Mouse (Mus musculus) heart, adult 2 months (tissue): ENCODE results near the gene Tuba4a. TPM values are rescaled to one million over a fixed set of nuclear protein-coding genes. Genes with fewer than 3 reads are reported as not detected.
A peak's percentile ranks its signal among the peaks of the same experiment; 100 is the strongest.

Experiments
- DNase-seq, 2 experiments: peaks; one replicate each; pipeline ENCODE4 v3.0.0; 2021
- H3K27ac ChIP-seq: fragments of 200-600 bp; 2 replicates; pipeline ENCODE4 v1.8.1; 2022
- H3K27me3 ChIP-seq: fragments of 200-500 bp; 2 replicates; pipeline ENCODE4 v1.6.1; 2012; ENCODE audit warnings: mild to moderate bottlenecking, low read length, inconsistent platforms, mixed read lengths; ENCODE audit not compliant: control insufficient read depth, insufficient read depth
- H3K36me3 ChIP-seq: fragments of 200-500 bp; 2 replicates; pipeline ENCODE4 v1.6.1; 2012; ENCODE audit warnings: low read length, inconsistent platforms; ENCODE audit not compliant: control insufficient read depth, insufficient read depth
- H3K4me1 ChIP-seq: fragments of 200-500 bp; 2 replicates; pipeline ENCODE4 v1.6.1; 2011; ENCODE audit warnings: low read length; ENCODE audit not compliant: control insufficient read depth, insufficient read depth
- H3K4me3 ChIP-seq: fragments of 200-600 bp; 2 replicates; pipeline ENCODE4 v1.8.1; 2022
- H3K79me2 ChIP-seq: fragments of 200-500 bp; replicated peaks from 2 replicates; pipeline ENCODE4 v1.6.1; 2012; ENCODE audit warnings: mild to moderate bottlenecking, inconsistent platforms, low read length, moderate library complexity, mixed read lengths; ENCODE audit not compliant: control insufficient read depth, insufficient read depth
- H3K9ac ChIP-seq: fragments of 200-500 bp; 2 replicates; pipeline ENCODE4 v1.6.1; 2012; ENCODE audit warnings: low read depth, mild to moderate bottlenecking, control low read depth, inconsistent platforms, low read length, mixed read lengths
- CTCF ChIP-seq: fragments of 200-600 bp; IDR thresholded peaks from 2 replicates; pipeline ENCODE4 v1.8.1; 2022; ENCODE audit warnings: antibody characterized with exemption, mild to moderate bottlenecking, moderate library complexity
- EP300 ChIP-seq: fragments of 200-500 bp; IDR thresholded peaks from 2 replicates; pipeline ENCODE4 v1.6.1; 2011; ENCODE audit warnings: low read depth, low read length, control low read depth; ENCODE audit not compliant: insufficient read depth
- POLR2A ChIP-seq: fragments of 200-500 bp; IDR thresholded peaks from 2 replicates; pipeline ENCODE4 v1.6.1; 2011; ENCODE audit warnings: mild to moderate bottlenecking, low read depth, low read length, control low read depth; ENCODE audit not compliant: insufficient read depth
- WGBS: fragments of 180-500 bp; shearing (Covaris S2); methylation state at CpG from one replicate; pipeline ENCODE4 v1.1.7; 2018; 5-methylcytosine and 5-hydroxymethylcytosine counted together
- intact Hi-C: fragments of 180-260 bp; cut with DNase I; formaldehyde crosslinking; loops from one replicate; pipeline ENCODE4 v1.15.1; 2025
- polyA plus RNA-seq: library from polyadenylated mRNA; depleted of rRNA; stranded (reverse); fragments of >200 nt; gene quantifications from 2 replicates; pipeline ENCODE4 v1.2.3, GENCODE M21; 2012
- total RNA-seq, 2 experiments: library from RNA; stranded (reverse); gene quantifications; 2 replicates each; pipeline ENCODE4 v1.2.3; 2021

Tuba4a gene
- total and polyA plus RNA-seq, 3 experiments: 781 to 976 (median 973) TPM

DNA sequence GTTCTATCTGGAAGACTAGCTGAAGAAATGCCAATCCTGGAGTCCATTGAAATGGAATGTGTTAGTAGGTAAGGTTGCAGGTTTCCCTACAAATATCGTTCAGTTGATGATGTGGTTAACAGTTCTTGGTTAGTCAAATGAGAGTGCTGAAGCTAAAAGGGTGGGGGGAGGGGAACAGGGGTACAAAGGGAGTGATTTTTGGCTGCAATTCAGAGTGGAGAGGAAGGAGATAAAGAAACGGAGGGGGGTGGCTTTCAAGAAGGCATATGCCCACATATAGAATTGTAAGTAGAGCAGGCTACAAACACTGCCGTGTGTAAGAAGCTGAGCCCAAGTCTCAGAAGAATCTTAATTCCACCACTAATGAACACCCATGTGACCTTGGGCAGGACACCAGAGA is 5.8 kb upstream of the Tuba4a start:
- Histone ChIP-seq H3K4me3 (no peak overlapping the region), H3K9ac (no peak overlapping the region), H3K27me3 (no peaks in the 10 kb centered on the region), H3K79me2 (no peaks in the 10 kb centered on the region), H3K27ac (no peak overlapping the region), H3K36me3 (no peaks in the 10 kb centered on the region), H3K4me1 (no peaks in the 10 kb centered on the region)
- intact Hi-C loops: no loop called here
- WGBS: 43% methylated on average over 3 of the region's 3 CpGs
- no peak for TF ChIP-seq CTCF
- TF ChIP-seq POLR2A: no peak
- no peak for TF ChIP-seq EP300
- DNase-seq: no peak

DNA sequence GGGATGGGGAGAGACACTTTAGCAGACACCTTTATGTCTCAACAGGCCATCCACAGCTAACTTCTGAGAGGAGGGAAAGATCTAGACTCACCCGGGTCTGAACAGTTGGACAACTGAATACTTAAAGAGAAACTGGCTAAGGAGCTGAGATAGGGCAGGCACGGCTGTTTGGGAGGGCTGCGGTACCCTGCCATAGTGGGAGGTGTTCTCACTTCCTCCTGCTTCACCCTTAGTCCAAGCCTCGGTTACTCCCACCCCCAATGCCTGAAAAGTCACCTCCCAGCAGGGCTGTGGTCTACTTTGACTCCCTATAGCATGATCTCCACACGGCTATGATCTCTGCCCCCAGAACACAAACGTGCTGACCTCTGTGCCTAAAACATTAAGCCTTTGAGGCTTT is 3.9 kb upstream of the Tuba4a start:
- H3K4me1 ChIP-seq: peaks cover 2% of the 10 kb centered on the region
- H3K27ac ChIP-seq: no peak overlapping the region
- TF ChIP-seq EP300 (no peak), POLR2A (no peak), CTCF (no peak)
- DNase-seq: no peak
- H3K4me3 ChIP-seq: no peak overlapping the region
- no peaks in the 10 kb centered on the region for H3K36me3 ChIP-seq
- no peak overlapping the region for H3K9ac ChIP-seq
- no peaks in the 10 kb centered on the region for H3K79me2 ChIP-seq
- WGBS: 54% methylated on average over 6 of the region's 6 CpGs
- intact Hi-C loops: no loop called here
- no peaks in the 10 kb centered on the region for H3K27me3 ChIP-seq

DNA sequence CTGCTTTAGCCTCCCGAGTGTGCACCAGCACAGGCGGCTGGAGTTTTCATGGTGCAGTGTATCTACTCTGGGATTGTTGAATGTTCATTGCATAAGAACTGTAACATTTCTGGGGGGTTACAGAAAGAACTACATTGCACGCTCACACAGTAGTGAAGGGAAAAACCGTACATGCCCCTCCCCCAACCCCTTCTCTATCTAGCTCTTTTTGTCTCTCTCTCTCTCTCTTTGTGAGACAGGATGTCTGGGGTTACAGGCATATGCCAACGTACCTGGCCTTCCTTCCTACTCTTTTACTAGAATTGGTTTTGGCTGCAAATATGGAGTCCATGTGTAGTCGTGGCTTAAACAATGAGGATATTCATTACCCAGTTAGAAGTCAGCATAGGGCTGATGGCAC is 3.3 kb upstream of the Tuba4a start:
- Histone ChIP-seq H3K4me3 (no peak overlapping the region), H3K4me1 (peaks cover 2% of the 10 kb centered on the region), H3K9ac (no peak overlapping the region), H3K27ac (no peak overlapping the region), H3K36me3 (no peaks in the 10 kb centered on the region), H3K27me3 (no peaks in the 10 kb centered on the region), H3K79me2 (no peaks in the 10 kb centered on the region)
- no peak for DNase-seq
- intact Hi-C loops: no loop called here
- WGBS: 66% methylated on average over 6 of the region's 6 CpGs
- TF ChIP-seq POLR2A: no peak
- TF ChIP-seq EP300: no peak
- TF ChIP-seq CTCF: no peak

DNA sequence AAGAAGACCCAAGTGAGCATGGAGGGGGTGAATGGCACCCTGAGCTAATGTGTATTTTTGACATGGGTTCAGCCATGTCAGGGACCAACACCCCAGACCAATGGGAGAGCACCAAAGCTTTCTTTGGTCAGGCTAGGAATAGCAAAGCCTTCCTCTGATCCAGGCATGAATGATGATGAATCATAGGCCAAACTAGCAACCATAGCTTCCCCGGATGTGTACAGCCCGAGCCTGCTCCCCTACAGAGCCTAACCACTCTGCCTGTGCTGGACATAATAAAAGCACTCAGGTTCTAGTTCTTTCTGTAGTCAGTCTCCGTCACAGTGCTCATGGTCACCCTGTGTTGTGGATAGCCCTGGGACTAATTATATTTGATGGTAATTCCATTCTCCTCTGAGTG is 1.9 kb upstream of the Tuba4a start:
- intact Hi-C loops: no loop called here
- Histone ChIP-seq H3K27me3 (no peaks in the 10 kb centered on the region), H3K4me3 (no peak overlapping the region), H3K27ac (no peak overlapping the region), H3K79me2 (no peaks in the 10 kb centered on the region), H3K9ac (no peak overlapping the region), H3K4me1 (peaks cover 2% of the 10 kb centered on the region), H3K36me3 (no peaks in the 10 kb centered on the region)
- no peak for DNase-seq
- WGBS: 82% methylated on average over 3 of the region's 3 CpGs
- TF ChIP-seq CTCF (no peak), EP300 (no peak), POLR2A (no peak)

DNA sequence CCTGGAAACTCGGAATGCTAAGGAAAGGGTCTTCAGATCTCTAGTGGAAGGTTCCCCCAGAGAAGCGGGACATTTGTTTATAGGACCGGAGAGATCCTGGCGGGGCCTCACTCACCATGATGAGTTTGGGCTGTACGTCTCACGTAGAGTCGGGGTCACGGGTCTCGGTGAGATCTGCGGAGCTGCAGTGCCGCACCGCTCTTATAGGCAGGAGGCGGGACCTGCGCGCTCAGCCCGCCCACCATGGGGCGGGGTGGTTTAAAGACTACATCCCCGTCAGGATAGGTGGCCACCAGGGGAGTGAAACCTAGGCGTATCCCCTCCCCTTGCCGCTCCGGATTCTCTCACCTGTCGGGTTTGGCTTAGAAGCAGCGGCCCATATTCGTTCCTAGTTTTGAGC is 587 bp downstream of the Tuba4a start:
- H3K79me2 ChIP-seq: no peaks in the 10 kb centered on the region
- H3K9ac ChIP-seq: peak overlapping the region; percentile 90
- H3K36me3 ChIP-seq: peaks cover 5% of the 10 kb centered on the region
- H3K27ac ChIP-seq: peak overlapping the region; percentile 88
- H3K4me3 ChIP-seq: peak overlapping the region; percentile 62
- peak; percentile 92 to 94 for DNase-seq
- intact Hi-C loops: no loop called here
- WGBS: under 1% methylated on average over 24 of the region's 24 CpGs
- TF ChIP-seq CTCF: peak; percentile 55
- TF ChIP-seq EP300: peak; percentile 71; the same call in 1 of the 2 replicates
- peak; percentile 99 for TF ChIP-seq POLR2A
- no peaks in the 10 kb centered on the region for H3K27me3 ChIP-seq
- peaks cover 2% of the 10 kb centered on the region for H3K4me1 ChIP-seq

DNA sequence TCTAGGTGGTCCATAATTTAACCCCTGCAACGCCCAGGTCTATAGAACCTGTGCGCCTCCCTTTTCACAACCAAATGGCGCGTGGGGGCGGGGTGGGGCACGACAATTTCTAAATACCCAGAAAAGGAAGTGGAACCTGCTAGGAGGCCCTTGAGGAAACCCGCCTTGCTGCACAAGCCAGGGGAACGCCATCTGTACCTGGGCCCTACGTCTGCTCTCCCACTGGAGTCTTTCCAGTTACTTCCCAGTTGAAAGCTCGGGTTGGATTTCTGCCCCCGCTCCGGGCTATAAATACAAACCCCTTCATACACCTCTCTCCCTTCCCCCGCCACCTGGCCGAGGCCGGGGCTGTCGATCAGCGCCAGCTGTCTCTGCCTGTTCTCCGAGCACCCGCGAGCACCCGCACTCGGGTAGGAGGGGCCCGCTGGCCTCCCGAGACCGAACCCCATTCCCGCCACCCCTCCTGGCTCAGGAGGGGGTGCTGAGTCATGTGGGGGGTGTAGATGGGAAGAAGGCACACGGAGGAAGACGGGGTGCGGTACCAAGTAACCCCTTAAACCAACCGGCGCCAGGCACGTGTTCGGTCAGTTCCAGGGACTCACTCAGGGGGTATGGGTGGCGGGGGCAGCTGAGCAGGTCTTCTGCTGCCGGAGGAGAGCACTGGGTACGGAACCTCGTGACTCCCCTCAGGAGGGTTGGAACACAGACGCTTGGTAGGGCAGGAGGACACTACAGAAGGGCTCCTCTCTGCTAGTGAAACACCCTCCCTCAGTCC is 1.3 kb downstream of the Tuba4a start:
- Histone ChIP-seq H3K4me3 (peak overlapping the region; percentile 62), H3K27ac (peak overlapping the region; percentile 88), H3K36me3 (peaks cover 11% of the 10 kb centered on the region), H3K27me3 (no peaks in the 10 kb centered on the region), H3K79me2 (no peaks in the 10 kb centered on the region), H3K9ac (peak overlapping the region; percentile 90), H3K4me1 (peaks cover 4% of the 10 kb centered on the region)
- intact Hi-C loops: loop anchor here (1.0 kb wide), 1 partner anchor 18 kb away; the partner anchor contains the start of gene Dnajb2
- TF ChIP-seq EP300 (no peak), POLR2A (peak; percentile 44; the same call in 1 of the 2 replicates)
- 1% methylated on average over 38 of the region's 38 CpGs for WGBS
- peak; percentile 77 to 83 for DNase-seq

DNA sequence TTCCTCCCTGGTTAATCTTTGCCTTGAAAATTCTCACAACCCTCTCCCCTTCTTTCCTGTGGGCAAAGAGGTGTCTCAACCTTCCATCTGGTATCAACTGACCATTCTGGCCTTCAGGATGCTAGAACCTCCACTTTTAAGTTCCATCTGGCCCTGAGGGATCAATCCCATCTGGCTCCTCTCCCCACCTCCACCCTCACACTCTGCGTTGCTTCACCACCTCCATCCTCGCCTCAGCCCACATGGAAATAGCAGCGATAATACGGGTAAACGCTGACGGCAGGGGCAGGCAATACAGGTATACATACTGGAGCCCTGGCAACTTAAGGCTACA is 1.8 kb downstream of the Tuba4a start:
- Histone ChIP-seq H3K27ac (peak overlapping the region; percentile 88), H3K9ac (peak overlapping the region; percentile 78), H3K36me3 (peaks cover 14% of the 10 kb centered on the region), H3K79me2 (no peaks in the 10 kb centered on the region), H3K4me3 (peak overlapping the region; percentile 62), H3K27me3 (no peaks in the 10 kb centered on the region), H3K4me1 (peaks cover 5% of the 10 kb centered on the region)
- peak in 1 of 2 experiments; percentile 23 for DNase-seq
- TF ChIP-seq CTCF (no peak), POLR2A (no peak), EP300 (no peak)
- 3% methylated on average over 6 of the region's 6 CpGs for WGBS
- intact Hi-C loops: loop anchor here (1.0 kb wide), 1 partner anchor 18 kb away; the partner anchor contains the start of gene Dnajb2
